Mouse (Mus musculus) bone marrow, adult 2 months (tissue): Measurements from ENCODE around the gene Smtnl1. TPM values are rescaled to one million over a fixed set of nuclear protein-coding genes. Genes with fewer than 3 reads are reported as not detected.

Experiments used
- H3K27ac ChIP-seq: fragments of 200-500 bp; 2 replicates; pipeline ENCODE4 v1.5.1; 2012; ENCODE audit warnings: low read depth, mild to moderate bottlenecking, control low read depth, inconsistent platforms, low read length; ENCODE audit not compliant: control insufficient read depth, poor library complexity, insufficient read depth
- H3K4me1 ChIP-seq: fragments of 200-500 bp; 2 replicates; pipeline ENCODE4 v1.6.1; 2011; ENCODE audit warnings: low read length; ENCODE audit not compliant: control insufficient read depth, insufficient read depth
- H3K4me3 ChIP-seq: fragments of 200-500 bp; replicated peaks from 2 replicates; pipeline ENCODE3; 2011; ENCODE audit warnings: mild to moderate bottlenecking, low read depth, low read length, control low read depth; ENCODE audit not compliant: control insufficient read depth
- CTCF ChIP-seq: fragments of 200-500 bp; IDR thresholded peaks from 2 replicates; pipeline ENCODE4 v1.5.1; 2011; ENCODE audit warnings: low read length, control low read depth; ENCODE audit not compliant: control insufficient read depth, insufficient read depth
- POLR2A ChIP-seq: fragments of 200-500 bp; IDR thresholded peaks from 2 replicates; pipeline ENCODE4 v1.6.1; 2011; ENCODE audit warnings: low read depth, mild to moderate bottlenecking, control low read depth, low read length, borderline replicate concordance; ENCODE audit not compliant: control insufficient read depth
- WGBS: fragments of 180-500 bp; shearing (Covaris S2); methylation state at CpG from one replicate; pipeline ENCODE4 v1.1.7; 2018; 5-methylcytosine and 5-hydroxymethylcytosine counted together
- polyA plus RNA-seq: library from polyadenylated mRNA; stranded (reverse); fragments of >200 nt; gene quantifications from 2 replicates; pipeline ENCODE4 v1.2.4, GENCODE M21; 2011; ENCODE audit warnings: low replicate concordance; ENCODE audit not compliant: missing spikeins, insufficient read depth, insufficient read length

The Smtnl1 gene
- polyA plus RNA-seq, 1 experiment, result 0.85 TPM

- H3K4me1 ChIP-seq, result no peaks in the 10 kb centered on the region
- H3K4me3 ChIP-seq, result no peak overlapping the region
- no peak overlapping the region for H3K27ac ChIP-seq
- 29% methylated on average over 6 of the region's 6 CpGs for WGBS
- TF ChIP-seq POLR2A, result no peak
- TF ChIP-seq CTCF, result peak; percentile 29; the same call in 1 of the 2 replicates
Measured at GRCm38 (mm10) chr2:84779210-84779609, 43.2 kb downstream of the Smtnl1 start.

- H3K4me1 ChIP-seq, result no peaks in the 10 kb centered on the region
- WGBS, result 86% methylated on average over 3 of the region's 3 CpGs
- no peak overlapping the region for H3K27ac ChIP-seq
- no peak for TF ChIP-seq CTCF
- no peak overlapping the region for H3K4me3 ChIP-seq
Measured at GRCm38 (mm10) chr2:84777706-84778105, 44.7 kb downstream of the Smtnl1 start.

GRCm38 (mm10) chr2:84775665-84776064 is 46.8 kb downstream of the Smtnl1 start:
- no peaks in the 10 kb centered on the region for H3K4me1 ChIP-seq
- no peak overlapping the region for H3K27ac ChIP-seq
- TF ChIP-seq CTCF (no peak), POLR2A (no peak)
- no peak overlapping the region for H3K4me3 ChIP-seq
- WGBS, result 45% methylated on average over 6 of the region's 6 CpGs

- WGBS, result 84% methylated on average over 9 of the region's 9 CpGs
Measured at GRCm38 (mm10) chr2:84775241-84775640, 47.2 kb downstream of the Smtnl1 start, which contains the start of gene Serping1. Gene Serping1, minus strand, starts transcription at chr2:84775444.

GRCm38 (mm10) chr2:84774751-84775150 is 47.7 kb downstream of the Smtnl1 start:
- Histone ChIP-seq H3K4me1 (no peaks in the 10 kb centered on the region), H3K27ac (no peak overlapping the region), H3K4me3 (no peak overlapping the region)
- WGBS, result 71% methylated on average over 15 of the region's 15 CpGs
- TF ChIP-seq POLR2A, result no peak
- TF ChIP-seq CTCF, result no peak

More at GRCm38 (mm10) chr2:84775241-84775640, 47.2 kb downstream of the Smtnl1 start, which contains the start of gene Serping1:
- no peak within 1 kb of the TSS for H3K4me3 ChIP-seq
- H3K27ac ChIP-seq, result no peak within 1 kb of the TSS
- H3K4me1 ChIP-seq, result no peaks in the 10 kb centered on the region
- no peak for TF ChIP-seq POLR2A
- no peak for TF ChIP-seq CTCF

DNA sequence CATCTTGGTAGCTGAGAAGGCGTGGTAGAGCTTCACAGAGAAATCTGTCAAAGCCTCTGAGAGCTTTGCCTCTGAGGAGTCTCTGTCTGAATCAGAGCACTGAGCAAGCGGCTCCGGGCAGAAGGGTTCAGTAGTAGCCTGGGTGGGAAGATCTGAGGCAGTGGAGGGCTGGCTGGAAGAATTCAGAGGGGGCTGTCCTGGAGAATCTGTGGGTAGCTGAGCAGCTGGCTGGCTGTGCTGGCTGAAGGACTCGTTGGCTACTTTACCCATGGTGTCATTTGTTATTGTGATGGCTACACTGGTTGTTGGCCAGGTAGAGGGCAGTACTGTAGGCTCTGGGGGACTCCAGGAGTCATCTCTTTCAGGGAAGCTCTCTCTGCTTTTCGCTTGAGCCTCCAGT is 49.3 kb downstream of the Smtnl1 start:
- no peak for TF ChIP-seq CTCF
- no peak for TF ChIP-seq POLR2A
- H3K27ac ChIP-seq, result no peak overlapping the region
- H3K4me3 ChIP-seq, result no peak overlapping the region
- H3K4me1 ChIP-seq, result no peaks in the 10 kb centered on the region
- WGBS, result 78% methylated on average over 5 of the region's 5 CpGs

GRCm38 (mm10) chr2:84772454-84772853 is 50.0 kb downstream of the Smtnl1 start:
- H3K4me3 ChIP-seq, result no peak overlapping the region
- H3K4me1 ChIP-seq, result no peaks in the 10 kb centered on the region
- H3K27ac ChIP-seq, result no peak overlapping the region
- 64% methylated on average over 4 of the region's 4 CpGs for WGBS
- TF ChIP-seq CTCF (no peak), POLR2A (no peak)

- H3K4me1 ChIP-seq, result no peaks in the 10 kb centered on the region
- no peak for TF ChIP-seq CTCF
- no peak overlapping the region for H3K4me3 ChIP-seq
- 64% methylated on average over 6 of the region's 6 CpGs for WGBS
- H3K27ac ChIP-seq, result no peak overlapping the region
Measured at GRCm38 (mm10) chr2:84770501-84770900, 52.0 kb downstream of the Smtnl1 start.

GRCm38 (mm10) chr2:84762818-84763217 is 59.6 kb downstream of the Smtnl1 start:
- H3K4me3 ChIP-seq, result no peak overlapping the region
- 25% methylated on average over 1 of the region's 1 CpGs for WGBS
- H3K27ac ChIP-seq, result no peak overlapping the region
- no peaks in the 10 kb centered on the region for H3K4me1 ChIP-seq
- TF ChIP-seq POLR2A (no peak), CTCF (no peak)
